Mouse (Mus musculus) liver, adult 2 months (tissue): ENCODE results near the gene Ppp4r1. TPM values are rescaled to one million over a fixed set of nuclear protein-coding genes. Genes with fewer than 3 reads are reported as not detected.

Source experiments
- DNase-seq: peaks from one replicate; pipeline ENCODE4 v3.0.0-alpha.2; 2011; ENCODE audit warnings: low read depth, low spot score; ENCODE audit errors: extremely low read depth
- H3K27ac ChIP-seq: fragments of 200-500 bp; replicated peaks from 2 replicates; pipeline ENCODE4 v1.5.1; 2012; ENCODE audit warnings: low read depth, mild to moderate bottlenecking, control low read depth, inconsistent platforms, low read length; ENCODE audit not compliant: insufficient read depth
- H3K27me3 ChIP-seq: fragments of 200-500 bp; 2 replicates; pipeline ENCODE4 v1.6.1; 2012; ENCODE audit warnings: mild to moderate bottlenecking, moderate library complexity, low read length, inconsistent platforms; ENCODE audit not compliant: control insufficient read depth, insufficient read depth
- H3K36me3 ChIP-seq: fragments of 200-500 bp; 2 replicates; pipeline ENCODE4 v1.6.1; 2012; ENCODE audit warnings: low read length, inconsistent platforms; ENCODE audit not compliant: control insufficient read depth, insufficient read depth
- H3K4me1 ChIP-seq: fragments of 200-500 bp; 2 replicates; pipeline ENCODE4 v1.6.1; 2011; ENCODE audit warnings: low read length; ENCODE audit not compliant: control insufficient read depth, insufficient read depth
- H3K4me3 ChIP-seq: fragments of 200-500 bp; 2 replicates; pipeline ENCODE4 v1.5.1; 2011; ENCODE audit warnings: low read depth, mild to moderate bottlenecking, control low read depth, low read length, moderate library complexity; ENCODE audit not compliant: insufficient read depth
- H3K79me2 ChIP-seq: fragments of 200-500 bp; 2 replicates; pipeline ENCODE4 v1.6.1; 2012; ENCODE audit warnings: inconsistent platforms, mild to moderate bottlenecking, low read length, moderate library complexity; ENCODE audit not compliant: control insufficient read depth, insufficient read depth
- H3K9ac ChIP-seq: fragments of 200-500 bp; 2 replicates; pipeline ENCODE4 v1.6.1; 2012; ENCODE audit warnings: low read depth, mild to moderate bottlenecking, control low read depth, inconsistent platforms, low read length
- CTCF ChIP-seq: fragments of 200-500 bp; IDR thresholded peaks from 2 replicates; pipeline ENCODE4 v1.5.1; 2011; ENCODE audit warnings: low read depth, low read length, control low read depth
- POLR2A ChIP-seq: fragments of 200-500 bp; IDR thresholded peaks from 2 replicates; pipeline ENCODE4 v1.6.1; 2011; ENCODE audit warnings: low read length, control low read depth; ENCODE audit not compliant: insufficient read depth; ENCODE audit errors: extremely low read depth
- WGBS: fragments of 180-500 bp; shearing (Covaris S2); methylation state at CpG from one replicate; pipeline ENCODE4 v1.1.7; 2018; 5-methylcytosine and 5-hydroxymethylcytosine counted together
- polyA plus RNA-seq: library from polyadenylated mRNA; depleted of rRNA; stranded (reverse); fragments of >200 nt; gene quantifications from 2 replicates; pipeline ENCODE4 v1.2.3, GENCODE M21; 2012; rRNA removed
- total RNA-seq: library from RNA; depleted of rRNA; stranded (reverse); fragments of >200 nt; gene quantifications from 2 replicates; pipeline ENCODE4 v1.2.3, GENCODE M21; 2014; rRNA removed

Ppp4r1 gene
- total RNA-seq (12.6 and 15.1 TPM in 2 replicates), polyA plus RNA-seq (13.1 and 15.1 TPM in 2 replicates)

DNA sequence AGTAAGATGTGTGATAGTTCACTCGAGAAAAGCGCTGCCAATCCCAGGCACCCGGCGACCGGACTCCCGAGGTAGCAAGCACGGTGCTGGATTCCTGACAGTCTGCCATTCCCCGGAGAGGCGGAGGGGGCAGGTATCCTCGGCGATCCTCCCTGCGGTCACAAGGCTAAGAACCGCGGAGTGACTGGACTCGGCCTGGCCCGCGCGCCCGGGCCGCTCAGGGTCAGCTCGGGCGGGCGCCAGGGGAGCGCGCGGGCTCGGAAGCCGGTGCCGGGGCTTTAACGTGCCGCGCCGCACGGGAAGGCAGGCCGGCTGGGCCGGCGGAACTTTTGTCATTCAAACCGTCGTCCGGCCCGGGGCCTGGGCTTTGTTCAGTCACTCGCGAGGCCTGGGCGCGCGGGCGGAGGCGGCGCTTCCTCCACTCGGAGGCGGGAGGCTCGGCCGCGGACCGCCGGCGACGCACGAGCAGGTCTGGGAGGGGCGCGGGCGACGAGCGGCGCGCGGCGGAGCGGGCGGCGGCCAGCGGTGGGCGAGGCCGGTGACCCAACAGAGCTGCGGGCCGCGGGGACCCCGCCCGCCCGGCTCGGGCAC lies at the start of gene Ppp4r1:
TSS of gene Ppp4r1 (plus strand) at position 23 of the 591 bp plus-strand sequence.
- peak; percentile 76 for DNase-seq
- peak within 1 kb of the TSS; percentile 93 for H3K9ac ChIP-seq
- no peaks in the 10 kb centered on the region for H3K36me3 ChIP-seq
- 0 out of 2 replicates have a peak, but pooled peaks have one; percentile 5 for TF ChIP-seq POLR2A
- peak; percentile 43; the same call in 1 of the 2 replicates for TF ChIP-seq CTCF
- H3K4me3 ChIP-seq: peak within 1 kb of the TSS; percentile 80
- H3K4me1 ChIP-seq: peaks cover 5% of the 10 kb centered on the region; the same call in 1 of the 2 replicates
- H3K27ac ChIP-seq: peak within 1 kb of the TSS; percentile 93
- H3K79me2 ChIP-seq: peaks cover 16% of the 10 kb centered on the region; the same call in 1 of the 2 replicates
- no peaks in the 10 kb centered on the region for H3K27me3 ChIP-seq
- 2% methylated on average over 76 of the region's 81 CpGs for WGBS

DNA sequence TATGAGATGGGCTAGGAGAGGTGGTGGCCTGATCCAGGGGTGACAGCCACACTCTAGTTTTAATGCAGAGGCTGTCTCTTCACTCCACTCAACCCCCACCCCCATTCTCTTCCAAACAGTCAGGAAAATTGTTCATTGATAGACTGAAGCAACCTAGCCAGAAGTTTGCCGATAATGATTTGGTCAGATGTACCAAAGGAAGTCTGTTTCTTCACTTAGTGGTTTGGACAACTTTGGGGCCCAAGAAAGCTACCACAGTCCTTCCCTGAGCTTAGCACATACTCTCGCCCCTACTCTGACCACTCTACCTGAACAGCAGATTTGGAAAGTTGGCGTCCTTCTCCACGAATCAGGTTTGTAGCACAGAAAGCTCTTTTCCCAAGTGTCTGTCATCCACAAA lies 49.7 kb upstream of the Ppp4r1 start:
- no peaks in the 10 kb centered on the region for H3K4me1 ChIP-seq
- no peak overlapping the region for H3K9ac ChIP-seq
- no peak for DNase-seq
- H3K36me3 ChIP-seq: no peaks in the 10 kb centered on the region
- no peak overlapping the region for H3K27ac ChIP-seq
- no peaks in the 10 kb centered on the region for H3K79me2 ChIP-seq
- TF ChIP-seq CTCF (no peak), POLR2A (no peak)
- no peaks in the 10 kb centered on the region for H3K27me3 ChIP-seq
- 79% methylated on average over 4 of the region's 4 CpGs for WGBS
- no peak overlapping the region for H3K4me3 ChIP-seq

- WGBS: 94% methylated on average over 2 of the region's 2 CpGs
- Histone ChIP-seq H3K27me3 (no peaks in the 10 kb centered on the region), H3K4me1 (no peaks in the 10 kb centered on the region), H3K36me3 (no peaks in the 10 kb centered on the region), H3K79me2 (no peaks in the 10 kb centered on the region), H3K9ac (no peak overlapping the region), H3K27ac (no peak overlapping the region), H3K4me3 (no peak overlapping the region)
- TF ChIP-seq POLR2A (no peak), CTCF (no peak)
- no peak for DNase-seq
Measured at GRCm38 (mm10) chr17:65735088-65735487, 47.3 kb upstream of the Ppp4r1 start.

- no peak overlapping the region for H3K4me3 ChIP-seq
- TF ChIP-seq POLR2A (no peak), CTCF (no peak)
- H3K27ac ChIP-seq: peak overlapping the region; percentile 26
- H3K36me3 ChIP-seq: no peaks in the 10 kb centered on the region
- H3K79me2 ChIP-seq: no peaks in the 10 kb centered on the region
- no peak for DNase-seq
- H3K9ac ChIP-seq: no peak overlapping the region
- H3K27me3 ChIP-seq: no peaks in the 10 kb centered on the region
- H3K4me1 ChIP-seq: no peaks in the 10 kb centered on the region
- WGBS: 80% methylated on average over 5 of the region's 5 CpGs
Measured at GRCm38 (mm10) chr17:65737175-65737574, 45.2 kb upstream of the Ppp4r1 start.

GRCm38 (mm10) chr17:65737622-65738021 lies 44.8 kb upstream of the Ppp4r1 start:
- Histone ChIP-seq H3K4me1 (no peaks in the 10 kb centered on the region), H3K27ac (peak overlapping the region; percentile 26)
- WGBS: 78% methylated on average over 6 of the region's 6 CpGs

More at GRCm38 (mm10) chr17:65737622-65738021, 44.8 kb upstream of the Ppp4r1 start:
- Histone ChIP-seq H3K9ac (no peak overlapping the region), H3K4me3 (no peak overlapping the region), H3K79me2 (no peaks in the 10 kb centered on the region), H3K36me3 (no peaks in the 10 kb centered on the region), H3K27me3 (no peaks in the 10 kb centered on the region)
- TF ChIP-seq POLR2A (no peak), CTCF (no peak)
- DNase-seq: peak; percentile 19
